Mouse (Mus musculus) c-Kit-positive CD71-negative TER-119-negative erythroid progenitor cells, embryonic 14.5 days (primary cell): Measurements from ENCODE around the gene Sufu.
A peak's percentile ranks its signal among the peaks of the same experiment; 100 is the strongest.

Experiments
- DNase-seq: peaks from one replicate; pipeline ENCODE4 v3.0.0-alpha.2; 2013; ENCODE audit warnings: low read depth

Sufu gene

GRCm38 (mm10) chr19:46396686-46397435 lies at the start of gene Sufu:
Gene Sufu (plus strand): TSS chr19:46396896.
- peak; percentile 99 for DNase-seq

DNA sequence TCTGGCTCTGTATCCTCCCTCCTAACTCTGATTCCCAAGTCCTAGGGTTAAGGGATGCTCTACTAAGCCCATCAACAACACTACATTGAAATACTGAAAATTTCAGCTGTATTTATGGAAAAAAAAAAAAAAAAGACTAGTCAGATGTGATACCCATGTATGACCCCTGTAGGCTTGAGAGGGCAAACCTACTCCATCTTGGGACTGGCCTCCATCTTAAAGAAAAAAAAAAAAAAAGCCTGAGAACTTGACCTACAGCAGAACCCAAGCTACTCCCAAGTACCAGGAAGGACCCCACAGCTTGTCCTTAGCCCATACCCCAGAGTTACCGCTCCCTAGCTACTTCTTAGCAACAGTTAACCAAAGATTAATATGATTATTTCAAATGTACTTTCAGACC lies 49.5 kb upstream of the Sufu start:
- no peak for DNase-seq

- no peak for DNase-seq
These were observed 48.6 kb upstream of the Sufu start for GRCm38 (mm10) chr19:46347936-46348668.

GRCm38 (mm10) chr19:46348761-46349458 lies 47.8 kb upstream of the Sufu start:
- no peak for DNase-seq

GRCm38 (mm10) chr19:46349550-46349949 lies 47.1 kb upstream of the Sufu start:
- DNase-seq: no peak

DNA sequence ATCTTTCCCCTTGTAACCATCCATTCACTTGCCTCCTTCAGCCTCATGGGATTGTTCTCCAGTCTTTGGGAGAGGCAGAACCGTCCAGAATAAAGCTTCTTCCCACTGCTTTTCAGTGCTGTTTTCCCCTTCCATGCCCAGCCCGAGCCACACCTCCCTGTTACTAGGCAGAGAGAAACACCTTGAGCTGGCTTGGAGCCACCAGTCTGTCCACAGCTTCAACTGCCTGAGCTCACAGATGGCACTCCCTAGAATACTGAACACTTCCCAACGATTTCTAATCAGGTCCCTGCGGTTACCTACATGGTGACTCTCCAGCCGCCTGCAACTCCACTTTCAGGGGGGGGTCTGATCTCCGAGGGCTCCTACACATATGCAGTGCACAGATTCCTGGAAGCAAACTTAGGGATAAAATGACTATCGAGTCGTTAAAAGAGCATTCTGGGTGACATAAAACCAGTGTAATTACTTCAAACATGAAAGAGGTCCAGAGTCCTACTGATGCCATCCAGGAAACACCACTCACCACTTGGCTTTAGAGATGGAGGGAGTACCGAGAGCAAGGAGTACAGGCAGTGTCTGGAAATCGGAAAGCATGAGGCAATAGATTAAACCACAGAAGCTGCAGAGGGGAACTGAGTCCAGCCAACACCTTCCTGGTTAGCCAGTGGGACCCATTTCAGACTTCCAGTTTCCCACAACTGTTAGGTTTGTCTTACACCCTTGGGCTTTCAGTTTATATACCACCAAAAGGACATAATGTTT lies 46.3 kb upstream of the Sufu start, which contains the start of gene 2310034G01Rik:
2310034G01Rik (minus strand) TSS at position 135 of the 765 bp plus-strand sequence.
- DNase-seq: no peak

DNA sequence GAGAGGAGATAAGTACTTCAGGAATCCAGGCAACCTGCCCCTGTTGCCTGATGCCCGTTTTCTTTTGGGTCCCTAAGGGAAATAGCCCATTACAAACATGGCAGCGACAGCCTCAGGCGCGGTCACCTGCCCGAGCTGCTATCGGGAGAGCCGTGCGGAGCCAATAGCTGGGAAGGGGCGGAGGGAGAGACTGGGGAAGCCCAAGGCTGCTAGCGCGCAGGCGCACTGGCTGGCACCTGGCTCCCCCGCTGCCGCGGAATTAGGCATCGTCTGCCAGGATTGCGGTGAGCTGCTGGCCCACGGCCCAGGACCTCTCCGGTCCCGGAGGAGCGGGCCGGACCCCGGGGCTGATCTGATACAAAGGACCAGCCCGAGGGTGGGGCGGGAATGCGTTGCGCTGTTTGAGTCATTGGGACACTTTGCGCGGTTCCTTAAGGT lies 40.0 kb upstream of the Sufu start:
- DNase-seq: peak; percentile 66

GRCm38 (mm10) chr19:46357344-46358280 lies 39.1 kb upstream of the Sufu start:
- no peak for DNase-seq

- no peak for DNase-seq
These were observed 38.3 kb upstream of the Sufu start for GRCm38 (mm10) chr19:46358381-46358780.

- DNase-seq: no peak
These were observed 34.6 kb upstream of the Sufu start for GRCm38 (mm10) chr19:46362104-46362503.

DNA sequence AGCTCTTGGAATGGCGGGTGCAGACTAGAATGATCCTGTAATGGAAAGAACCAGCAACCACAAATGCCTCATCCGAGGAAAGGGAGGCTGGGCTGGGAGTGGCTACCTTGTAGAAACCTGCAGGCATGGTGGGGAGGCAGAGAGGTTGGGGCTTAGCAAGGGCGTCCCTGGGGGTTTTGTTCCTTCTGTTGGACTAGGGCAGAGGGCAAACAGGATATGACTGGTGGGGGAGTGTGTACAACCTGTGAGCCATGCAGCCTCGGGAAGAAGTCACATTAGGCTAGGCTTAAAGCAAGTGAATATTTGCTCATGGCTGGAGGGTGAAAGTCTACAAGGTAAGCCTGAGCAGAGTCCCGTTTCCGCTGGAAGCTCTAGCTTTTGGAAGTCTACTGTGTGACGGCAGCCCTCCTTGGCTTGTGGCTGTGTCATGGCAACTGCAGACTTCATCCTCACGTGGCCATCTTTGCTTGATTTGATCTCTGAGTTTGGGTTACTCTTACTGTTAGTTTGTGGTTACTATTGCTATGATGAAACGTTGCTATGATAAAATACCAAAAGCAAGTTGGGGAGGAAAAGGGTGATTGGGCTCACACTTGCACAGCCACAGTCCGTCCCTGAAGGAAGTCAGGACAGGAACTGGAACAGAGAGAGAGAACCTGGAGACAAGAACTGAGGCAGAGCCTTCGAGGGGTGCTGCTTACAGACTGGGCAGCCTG lies 33.2 kb upstream of the Sufu start:
- no peak for DNase-seq

GRCm38 (mm10) chr19:46367798-46368590 lies 28.7 kb upstream of the Sufu start:
- no peak for DNase-seq

GRCm38 (mm10) chr19:46369204-46369603 lies 27.5 kb upstream of the Sufu start:
- DNase-seq: no peak

- no peak for DNase-seq
These were observed 22.1 kb upstream of the Sufu start for GRCm38 (mm10) chr19:46374477-46375088.

DNA sequence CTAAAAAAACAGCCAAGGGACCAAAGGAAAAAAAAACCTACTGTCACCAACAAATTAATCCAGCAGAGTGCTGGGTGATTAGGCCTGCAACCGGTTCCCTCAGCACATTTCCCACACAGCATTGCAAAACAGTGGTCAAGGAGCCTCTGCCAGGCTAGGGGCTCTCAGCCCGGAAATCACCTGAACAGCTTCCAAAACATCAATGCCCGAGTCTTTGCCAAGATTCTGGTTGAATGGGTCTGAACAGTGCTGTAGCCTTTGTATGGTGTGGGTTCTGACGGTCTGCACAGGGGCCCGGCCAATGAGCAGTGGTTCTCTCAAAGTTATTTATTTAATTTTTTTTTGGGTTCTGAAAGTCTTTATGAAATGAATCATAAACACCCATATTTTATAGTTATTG lies 21.2 kb upstream of the Sufu start:
- DNase-seq: no peak

DNA sequence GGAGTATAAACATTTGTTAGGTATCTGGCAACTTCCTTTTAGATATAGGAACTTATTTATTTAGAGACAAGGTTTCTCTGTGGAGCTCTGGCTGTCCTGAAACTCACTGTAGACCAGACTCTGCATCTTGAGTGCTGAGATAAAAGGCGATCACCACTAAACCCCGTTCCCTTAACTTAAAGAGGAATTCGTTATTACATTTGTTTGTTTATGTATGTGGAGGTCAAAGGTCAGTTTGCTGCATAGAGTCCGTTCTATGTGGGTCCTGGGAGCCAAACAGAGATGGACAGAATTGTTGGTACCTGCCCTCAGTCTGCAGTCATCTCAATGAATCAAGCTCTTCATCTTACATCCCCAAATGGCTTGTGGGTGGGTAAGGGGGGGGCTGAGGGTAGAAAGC lies 20.8 kb upstream of the Sufu start:
- DNase-seq: no peak

- no peak for DNase-seq
These were observed 14.4 kb upstream of the Sufu start for GRCm38 (mm10) chr19:46382275-46382674.

DNA sequence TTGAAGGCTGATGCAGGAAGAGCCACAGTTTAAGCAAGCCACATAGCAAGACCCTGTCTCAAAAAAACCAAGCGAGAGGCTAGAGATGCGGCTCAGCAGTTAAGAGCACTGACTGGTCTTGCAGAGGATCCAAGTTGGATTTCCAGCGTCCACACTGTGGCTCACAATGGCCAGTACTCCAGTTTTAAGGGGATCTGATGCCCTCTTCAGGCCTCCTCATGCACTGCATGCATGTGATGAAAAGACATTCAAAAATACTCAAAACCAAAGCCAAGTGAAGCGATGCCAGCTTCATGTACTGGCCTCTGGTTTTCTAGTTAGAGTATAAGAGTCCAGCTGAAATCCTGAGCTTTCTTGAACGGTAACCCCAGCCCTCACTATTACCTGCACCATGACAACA lies 6.8 kb upstream of the Sufu start:
- DNase-seq: peak; percentile 13

- DNase-seq: peak; percentile 50
These were observed 4.7 kb upstream of the Sufu start for GRCm38 (mm10) chr19:46392018-46392417.
